Mouse (Mus musculus): ENCODE data around the gene Tnfrsf12a. TPM values are rescaled to one million over a fixed set of nuclear protein-coding genes. Genes with fewer than 3 reads are reported as not detected.
A peak's percentile ranks its signal among the peaks of the same experiment; 100 is the strongest.

Tnfrsf12a gene
- total RNA-seq (2021), result 10 to 100 TPM; 18.7 to 57.3 TPM
- long read RNA-seq, experiment 1, transcript Tnfrsf12a-201 (4 exons, 984 nt), result major isoform, 14 of 14 reads
- long read RNA-seq, experiment 1, partial matches to known transcripts, result 0 of 14 reads
- long read RNA-seq, experiment 1, other reads (novel, unspliced or antisense), result 0 of 14 reads
- long read RNA-seq, experiment 2, transcript Tnfrsf12a-201 (4 exons, 984 nt), result major isoform, 22 of 24 reads
- long read RNA-seq, experiment 2, partial matches to known transcripts, result 1 of 24 reads
- long read RNA-seq, experiment 2, other reads (novel, unspliced or antisense), result 1 of 24 reads

DNA sequence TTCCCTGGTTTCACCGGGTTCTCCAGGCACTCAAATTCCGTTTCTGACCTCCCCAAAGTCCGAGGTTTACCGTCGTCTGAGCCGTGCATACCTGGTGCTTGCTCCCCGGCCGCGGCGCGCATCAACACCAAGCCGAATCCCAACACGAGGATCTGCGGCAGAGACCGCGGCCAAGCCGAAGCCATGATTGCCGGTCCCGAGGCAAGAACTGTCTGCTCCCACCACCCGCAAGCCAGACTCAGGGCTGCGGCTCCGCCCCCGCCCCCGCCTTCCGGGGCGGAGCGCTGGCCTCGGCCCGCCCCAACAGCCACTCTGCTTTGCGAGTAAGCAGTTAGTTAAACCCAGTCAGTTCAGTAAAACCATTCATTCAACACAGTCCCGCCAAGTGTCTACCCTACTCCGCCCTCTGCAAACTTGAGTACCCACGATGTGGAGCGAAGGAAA lies at the start of gene Tnfrsf12a:
Gene Tnfrsf12a (minus strand): TSS at position 233 of the 444 bp plus-strand sequence.
- intact Hi-C loops (cut with DNase I; ENCODE audit: low total_unique reads), result no loop called here
- peak; percentile 83 for DNase-seq

DNA sequence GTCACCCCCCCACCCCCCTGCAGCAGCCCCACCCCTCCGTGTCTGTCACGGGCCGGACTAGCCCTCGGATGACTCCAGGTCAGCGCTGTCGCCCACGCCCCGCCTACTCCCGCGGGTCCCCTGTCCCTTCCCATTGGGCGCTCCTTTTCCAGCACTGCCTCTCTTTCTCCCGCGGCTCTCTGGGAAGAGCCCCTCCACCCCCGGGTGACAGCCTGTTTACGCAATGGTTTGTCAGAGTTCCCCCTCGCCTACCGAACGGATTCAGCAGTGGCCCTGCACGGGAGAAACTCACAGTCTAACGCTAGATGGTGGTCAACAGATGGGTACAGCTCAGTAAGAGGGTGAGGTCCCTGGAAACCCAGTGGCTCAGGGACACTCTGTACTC lies 49.5 kb upstream of the Tnfrsf12a start:
- peak; percentile 89 for DNase-seq
- intact Hi-C loops (cut with DNase I; ENCODE audit: low total_unique reads), result no loop called here

DNA sequence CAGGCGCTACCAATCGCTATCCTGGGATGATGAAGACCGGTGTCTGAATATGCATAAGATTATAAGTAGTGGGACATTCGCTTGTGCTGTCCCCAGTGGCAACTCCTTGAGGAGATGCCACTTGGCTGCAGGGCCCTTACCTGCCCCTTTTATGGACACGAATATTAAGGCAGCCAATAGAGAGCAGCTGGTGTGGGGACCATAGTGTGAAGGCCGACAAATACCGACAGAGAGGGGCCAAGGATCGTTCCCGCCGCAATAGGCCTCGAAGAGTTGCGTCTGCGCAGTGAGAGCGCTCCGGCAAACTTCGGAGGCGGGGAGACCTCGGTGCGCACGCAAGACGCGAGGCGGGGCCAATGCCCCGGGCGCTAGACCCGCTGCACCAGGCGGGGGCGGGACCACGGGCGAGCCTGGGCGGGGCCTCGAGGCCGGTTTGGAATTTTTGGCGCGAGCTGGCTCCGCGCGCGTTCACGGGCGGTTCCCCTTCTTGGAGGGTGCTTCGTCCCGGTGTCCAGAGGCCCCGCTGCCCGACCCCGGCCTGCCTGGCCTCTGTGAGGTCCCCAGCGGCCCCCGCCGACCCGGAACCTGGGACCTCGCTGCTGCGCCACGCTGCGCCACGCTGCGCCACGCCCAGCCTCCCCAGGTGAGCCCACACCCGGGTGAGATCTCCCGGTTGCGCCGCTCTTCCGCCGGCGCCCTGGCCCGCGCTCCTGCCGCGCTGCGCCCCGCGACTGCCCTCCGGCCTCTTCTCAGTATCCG lies 48.9 kb upstream of the Tnfrsf12a start, which contains the start of gene Pkmyt1:
Gene Pkmyt1 (plus strand): TSS at position 338 of the 759 bp plus-strand sequence.
- DNase-seq, result peak; percentile 96
- intact Hi-C loops (cut with DNase I; ENCODE audit: low total_unique reads), result no loop called here

DNA sequence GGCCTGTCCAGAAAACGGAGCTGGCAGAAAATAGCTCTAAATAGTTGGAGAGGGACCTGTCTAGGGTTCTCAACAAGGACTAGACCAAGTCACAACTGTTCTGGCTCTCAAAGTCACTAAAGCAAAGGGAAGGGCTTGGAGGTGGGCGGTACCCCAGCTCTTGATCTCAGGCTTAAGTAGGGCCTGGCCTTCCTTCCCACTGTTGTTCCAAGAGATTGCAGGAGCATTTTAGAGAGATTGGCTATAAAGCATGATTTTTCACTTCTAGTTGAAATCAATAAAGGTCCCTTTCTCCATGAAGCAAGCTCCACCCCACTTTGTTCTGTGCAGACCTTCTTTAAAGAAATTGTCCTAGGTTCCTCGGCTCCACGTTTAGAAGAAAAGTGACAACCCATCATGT lies 48.2 kb upstream of the Tnfrsf12a start:
- intact Hi-C loops (cut with DNase I; ENCODE audit: low total_unique reads), result no loop called here
- no peak for DNase-seq

DNA sequence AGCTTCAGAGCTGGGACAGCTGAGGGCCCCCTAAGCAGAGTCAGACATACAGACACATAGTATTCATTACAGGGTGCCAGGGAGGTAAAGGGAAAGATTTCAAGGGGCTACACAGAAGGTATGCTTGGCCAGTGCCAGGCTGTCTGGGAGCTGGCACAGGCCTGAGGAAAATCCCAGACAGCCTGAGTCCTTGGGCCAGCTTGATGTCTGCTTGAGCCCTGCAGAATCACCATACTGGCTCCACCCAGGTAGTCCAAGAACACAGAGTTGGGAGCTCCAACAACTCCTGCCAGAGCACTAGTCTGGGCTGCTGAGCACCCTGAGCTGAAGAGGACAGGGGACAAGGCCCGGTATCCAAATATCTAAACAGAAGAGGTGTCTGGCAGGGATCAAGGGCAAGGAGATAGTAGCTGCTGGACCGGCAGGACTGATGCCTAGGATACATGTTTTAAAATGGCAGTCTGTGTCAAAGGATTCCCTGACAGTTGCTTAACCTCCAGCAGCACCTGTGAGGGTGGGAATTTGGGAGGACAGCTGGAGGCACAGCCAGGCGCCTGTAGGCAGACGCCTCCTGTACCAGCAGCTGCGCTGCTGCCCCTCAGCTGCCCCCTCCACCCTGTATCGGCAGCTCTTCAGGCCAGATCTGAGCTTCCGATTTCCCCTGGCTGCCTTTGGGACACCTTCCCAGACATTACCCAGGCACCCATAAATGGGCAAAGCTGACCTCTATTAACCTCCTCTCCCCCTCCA lies 45.3 kb upstream of the Tnfrsf12a start, which contains the start of gene 1520401A03Rik:
Gene 1520401A03Rik (minus strand): TSS at position 408 of the 750 bp plus-strand sequence.
- DNase-seq, result no peak
- intact Hi-C loops (cut with DNase I; ENCODE audit: low total_unique reads), result no loop called here

DNA sequence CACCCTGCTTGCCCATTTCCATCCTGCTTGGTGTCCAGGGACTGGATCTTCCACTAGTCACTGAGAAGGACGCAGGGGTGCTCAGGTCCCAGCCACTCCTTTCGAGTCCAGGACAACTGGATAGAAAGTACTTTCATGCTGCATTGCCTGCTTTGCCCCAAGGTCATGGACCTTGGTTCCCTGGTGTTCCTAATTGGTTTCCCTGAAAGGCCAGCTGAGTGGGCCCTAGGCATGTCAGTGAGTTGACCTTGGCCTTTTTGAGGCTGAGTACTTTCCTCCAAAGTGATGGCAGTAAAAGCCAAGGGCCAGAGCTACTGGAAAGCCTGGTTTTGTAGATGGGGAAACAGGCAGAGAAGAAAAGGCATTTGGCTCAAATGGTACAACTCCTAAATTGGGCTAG lies 44.6 kb upstream of the Tnfrsf12a start:
- DNase-seq, result no peak
- intact Hi-C loops (cut with DNase I; ENCODE audit: low total_unique reads), result no loop called here

DNA sequence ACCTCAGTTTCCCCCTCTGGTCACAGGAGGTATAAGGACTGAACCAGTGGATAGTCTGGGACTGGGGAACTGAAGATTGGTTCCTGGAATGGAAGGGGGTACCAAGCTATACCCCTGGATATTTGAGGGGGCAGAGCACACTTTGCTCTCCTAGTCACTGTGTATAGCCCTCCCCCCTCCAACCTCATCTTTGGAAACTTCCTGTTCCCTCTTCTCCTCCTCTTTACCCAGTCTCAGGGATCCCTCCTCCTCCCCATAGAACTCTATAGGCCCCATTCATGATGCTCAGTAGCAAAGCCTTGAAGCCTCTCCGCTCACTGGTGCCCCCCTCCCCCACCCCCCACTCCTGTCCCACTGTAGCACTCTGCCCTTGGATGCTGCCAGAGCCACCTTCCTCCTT lies 42.2 kb upstream of the Tnfrsf12a start:
- no peak for DNase-seq

DNA sequence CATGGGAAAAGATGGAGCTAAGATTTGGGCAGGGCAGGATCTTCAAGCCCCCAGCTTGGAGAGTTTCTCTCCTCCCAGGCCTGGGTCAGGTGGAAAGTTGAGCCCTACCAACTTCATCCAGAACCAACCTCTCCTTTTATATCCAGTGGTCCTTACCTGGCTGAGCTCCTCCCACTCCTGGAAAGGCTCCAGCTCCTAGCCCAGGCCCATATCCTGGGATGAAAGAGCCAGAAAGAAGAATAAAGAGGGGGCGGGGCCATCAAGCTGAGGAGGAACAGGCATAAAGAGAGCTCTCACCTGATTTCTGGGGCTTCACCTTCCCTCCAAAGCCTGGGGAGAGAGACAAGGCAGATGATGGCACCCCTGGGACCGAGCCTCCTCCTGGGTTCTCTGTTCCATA lies 39.7 kb upstream of the Tnfrsf12a start:
- intact Hi-C loops (cut with DNase I; ENCODE audit: low total_unique reads), result no loop called here
- DNase-seq, result no peak

More for the DNA sequence above, 42.2 kb upstream of the Tnfrsf12a start:
- intact Hi-C loops (cut with DNase I; ENCODE audit: low total_unique reads), result no loop called here

DNA sequence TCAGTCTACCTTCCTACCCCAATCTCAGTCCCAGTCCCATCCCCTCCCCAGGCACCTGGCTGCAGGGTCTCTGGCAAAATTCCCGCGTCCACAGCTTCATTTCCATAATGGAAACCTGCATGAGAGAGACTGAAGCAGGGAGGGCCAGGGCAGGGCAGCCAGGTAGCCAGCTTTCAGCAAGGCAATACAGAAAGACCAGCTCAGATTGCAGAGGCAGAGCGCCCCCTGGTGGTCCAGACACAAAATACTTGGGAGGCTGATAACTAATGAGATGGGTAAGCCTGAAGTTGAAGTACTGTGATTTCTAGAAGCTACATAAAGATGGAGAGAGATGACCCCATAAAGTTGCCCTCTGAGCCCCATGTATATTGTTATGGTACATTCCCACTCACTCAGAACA lies 28.9 kb upstream of the Tnfrsf12a start:
- DNase-seq, result peak; percentile 70
- intact Hi-C loops (cut with DNase I; ENCODE audit: low total_unique reads), result loop anchor here (5.0 kb wide), 1 partner anchor 134 kb away; no protein-coding TSS in a partner anchor

DNA sequence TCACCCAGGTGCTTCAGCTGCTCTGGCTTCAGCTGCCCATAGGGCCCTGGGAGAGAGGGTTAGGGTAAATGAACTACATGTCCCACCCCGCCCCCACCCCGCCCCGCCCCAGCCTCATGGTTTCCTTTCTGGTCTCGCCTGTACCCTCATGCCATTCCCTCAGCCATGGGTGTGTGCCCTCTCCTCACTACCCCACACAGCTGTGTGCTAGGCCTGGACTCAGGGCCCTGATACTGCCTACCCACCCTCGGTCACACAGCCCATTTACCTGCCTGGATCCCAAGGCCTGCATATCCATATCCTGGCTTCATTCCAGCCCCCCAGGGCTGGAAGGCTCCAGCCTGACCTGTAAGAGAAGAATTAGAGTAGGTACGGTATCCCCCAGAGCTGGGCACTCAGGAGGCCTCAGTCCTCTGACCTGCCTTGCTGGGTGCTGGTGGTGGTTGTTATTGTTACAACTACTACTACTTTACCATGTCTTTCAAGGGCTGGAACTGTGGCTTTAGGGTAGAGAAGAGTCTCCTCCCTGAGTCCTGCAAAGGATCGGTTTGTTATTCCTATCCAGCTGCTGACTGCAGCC lies 28.3 kb upstream of the Tnfrsf12a start:
- DNase-seq, result no peak
- intact Hi-C loops (cut with DNase I; ENCODE audit: low total_unique reads), result loop anchor here (5.0 kb wide), 1 partner anchor 133 kb away; no protein-coding TSS in a partner anchor

DNA sequence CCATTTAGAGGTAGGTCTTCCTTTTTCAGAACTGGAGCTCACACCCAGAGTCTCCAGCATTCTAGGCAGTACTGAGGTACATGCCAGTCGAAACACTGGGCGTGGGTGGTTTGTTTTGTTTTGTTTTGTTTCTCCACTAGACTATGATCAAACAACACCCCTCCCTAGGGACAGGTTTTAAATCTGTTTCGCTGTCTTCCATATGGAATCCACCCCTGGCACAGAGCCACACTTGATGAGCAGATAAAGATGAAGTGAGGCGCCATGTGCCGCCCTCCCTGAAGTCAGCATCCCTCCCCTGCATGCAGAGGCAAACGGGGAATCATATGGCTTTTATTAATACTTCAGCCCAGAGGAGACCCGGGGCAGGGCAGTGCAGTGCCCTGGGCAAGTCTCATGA lies 27.5 kb upstream of the Tnfrsf12a start:
- intact Hi-C loops (cut with DNase I; ENCODE audit: low total_unique reads), result loop anchor here (5.0 kb wide), 2 partner anchors 42 to 132 kb away; partner anchors contain the start of gene Bicdl2
- no peak for DNase-seq

DNA sequence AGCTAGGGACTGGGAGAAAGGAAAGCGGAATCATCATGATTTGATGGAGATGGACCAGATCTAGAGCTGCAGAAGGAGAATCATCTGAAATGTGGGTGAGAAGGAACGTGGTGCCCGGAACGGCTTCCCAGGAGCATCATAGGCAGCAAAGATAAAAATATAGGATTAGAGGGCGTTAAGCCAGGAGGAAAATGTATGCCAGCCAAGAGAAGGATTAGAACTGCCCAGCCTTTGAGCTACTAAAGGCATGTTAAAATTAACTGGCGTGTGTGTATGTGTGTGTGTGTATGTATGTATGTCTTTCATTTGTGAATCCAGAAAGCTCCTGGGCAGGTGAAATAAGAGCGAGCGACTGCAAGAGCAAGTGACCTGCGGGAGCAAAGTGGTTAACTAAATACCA lies 26.0 kb upstream of the Tnfrsf12a start:
- intact Hi-C loops (cut with DNase I; ENCODE audit: low total_unique reads), result loop anchor here (5.0 kb wide), 1 partner anchor 41 kb away; the partner anchor contains the start of gene Bicdl2
- DNase-seq, result no peak

DNA sequence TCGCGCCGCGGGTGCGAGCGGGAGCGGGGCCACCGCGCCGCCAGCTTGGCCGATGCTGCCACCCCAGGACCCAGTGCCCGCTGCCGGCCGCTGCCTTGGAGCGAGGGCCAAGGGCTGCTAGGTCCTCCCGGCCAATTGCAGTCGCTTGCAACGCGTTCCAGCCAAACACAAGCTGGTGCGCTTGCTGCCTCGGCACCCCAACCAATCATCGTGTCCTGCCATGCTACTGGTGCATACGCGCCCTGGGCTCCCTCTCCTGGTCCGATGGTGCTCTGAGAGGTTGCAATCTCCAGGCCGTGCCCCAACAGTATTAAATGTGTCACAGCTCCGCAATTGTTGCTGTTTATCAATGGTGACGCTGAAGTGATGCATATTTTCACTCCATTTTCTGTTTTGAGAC lies 22.8 kb upstream of the Tnfrsf12a start:
- DNase-seq, result peak; percentile 91
- intact Hi-C loops (cut with DNase I; ENCODE audit: low total_unique reads), result loop anchor here (5.0 kb wide), 1 partner anchor 38 kb away; the partner anchor contains the start of gene Bicdl2

DNA sequence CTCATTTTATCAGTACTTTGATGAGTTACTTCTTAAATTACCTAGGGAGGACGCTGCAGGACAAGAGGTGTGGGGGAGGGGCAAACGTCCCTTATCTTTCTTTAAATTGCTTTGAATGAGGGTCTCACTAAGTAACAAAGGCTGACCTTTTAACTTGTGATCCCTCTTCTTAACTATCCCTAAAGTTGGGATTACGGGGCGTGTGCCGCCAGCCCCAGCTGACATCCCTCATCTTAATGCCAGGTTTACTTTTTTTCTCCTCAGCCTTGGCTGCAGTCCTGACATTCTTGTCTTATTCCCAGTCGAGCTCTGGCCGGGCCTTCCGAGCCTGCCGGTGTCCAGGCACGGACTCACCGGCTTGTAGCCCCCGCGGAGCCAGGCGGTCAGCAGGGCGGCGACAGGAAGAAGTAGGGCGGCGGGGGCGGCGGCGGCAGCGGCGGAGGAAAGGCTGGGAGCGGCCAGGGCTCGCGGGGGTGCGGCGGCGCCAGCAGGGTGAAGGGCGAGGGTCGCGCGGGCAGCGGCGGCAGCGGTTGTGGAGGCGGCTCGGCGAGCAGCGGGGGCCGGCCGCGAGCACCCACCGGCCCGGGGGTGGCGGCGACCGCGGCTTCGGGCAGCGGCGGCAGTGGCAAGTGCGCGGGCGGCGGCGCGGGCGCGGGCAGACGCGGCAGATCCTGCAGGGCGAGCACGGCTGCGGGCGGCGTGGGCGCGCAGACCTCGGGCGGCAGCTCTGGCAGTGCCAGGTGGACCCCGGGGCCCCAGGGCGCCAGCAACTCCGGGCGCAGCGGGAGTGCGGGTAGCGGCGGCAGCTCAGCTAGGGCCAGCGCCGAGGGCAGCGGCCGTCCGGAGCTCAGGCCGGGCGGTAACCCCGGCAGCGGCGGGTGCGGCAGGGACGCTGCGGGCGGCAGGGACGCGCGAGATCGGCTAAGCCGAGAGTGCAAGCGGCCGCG lies 22.1 kb upstream of the Tnfrsf12a start:
- DNase-seq, result peak; percentile 64
- intact Hi-C loops (cut with DNase I; ENCODE audit: low total_unique reads), result loop anchor here (5.0 kb wide), 1 partner anchor 37 kb away; the partner anchor contains the start of gene Bicdl2

DNA sequence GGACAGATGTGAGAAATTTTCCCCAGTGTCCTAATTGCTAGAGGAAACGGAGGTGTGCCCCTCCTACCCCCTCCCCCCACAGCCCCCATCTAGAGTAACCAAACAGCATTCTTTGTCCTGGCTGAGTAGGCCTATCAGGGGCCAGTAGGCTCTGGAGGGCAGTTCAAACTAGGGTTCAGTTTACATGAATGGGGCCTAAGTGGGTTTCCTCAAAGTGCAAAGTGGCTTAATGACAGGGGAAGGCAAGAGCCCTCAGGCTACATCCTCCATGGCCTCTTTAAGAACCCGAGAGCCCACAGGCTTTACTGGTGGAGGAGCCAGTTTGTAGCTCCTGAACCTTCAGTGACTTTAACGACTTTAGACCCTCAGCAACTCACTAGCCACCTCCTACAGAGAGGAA lies 18.5 kb upstream of the Tnfrsf12a start:
- intact Hi-C loops (cut with DNase I; ENCODE audit: low total_unique reads), result no loop called here
- no peak for DNase-seq

DNA sequence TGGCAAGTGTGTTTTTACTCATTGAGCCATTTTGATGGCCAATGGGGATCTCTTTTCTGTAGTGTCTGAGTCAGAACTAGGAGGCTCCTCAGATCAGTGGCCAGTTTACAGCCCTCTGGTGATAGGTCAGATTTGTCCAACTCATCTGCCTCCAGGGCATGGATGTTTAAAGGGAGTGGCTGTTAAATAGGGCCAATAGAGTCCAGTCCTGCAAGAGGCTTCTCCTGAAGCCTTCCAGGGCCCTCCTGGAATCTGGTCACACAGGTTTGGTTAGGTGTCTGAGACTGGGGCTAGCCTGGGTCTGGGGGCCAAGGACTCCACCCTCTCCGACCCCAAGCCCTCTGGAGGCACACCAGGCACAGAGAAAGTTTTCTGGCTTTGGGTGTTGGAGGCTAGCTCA lies 17.2 kb upstream of the Tnfrsf12a start:
- intact Hi-C loops (cut with DNase I; ENCODE audit: low total_unique reads), result no loop called here
- DNase-seq, result no peak

DNA sequence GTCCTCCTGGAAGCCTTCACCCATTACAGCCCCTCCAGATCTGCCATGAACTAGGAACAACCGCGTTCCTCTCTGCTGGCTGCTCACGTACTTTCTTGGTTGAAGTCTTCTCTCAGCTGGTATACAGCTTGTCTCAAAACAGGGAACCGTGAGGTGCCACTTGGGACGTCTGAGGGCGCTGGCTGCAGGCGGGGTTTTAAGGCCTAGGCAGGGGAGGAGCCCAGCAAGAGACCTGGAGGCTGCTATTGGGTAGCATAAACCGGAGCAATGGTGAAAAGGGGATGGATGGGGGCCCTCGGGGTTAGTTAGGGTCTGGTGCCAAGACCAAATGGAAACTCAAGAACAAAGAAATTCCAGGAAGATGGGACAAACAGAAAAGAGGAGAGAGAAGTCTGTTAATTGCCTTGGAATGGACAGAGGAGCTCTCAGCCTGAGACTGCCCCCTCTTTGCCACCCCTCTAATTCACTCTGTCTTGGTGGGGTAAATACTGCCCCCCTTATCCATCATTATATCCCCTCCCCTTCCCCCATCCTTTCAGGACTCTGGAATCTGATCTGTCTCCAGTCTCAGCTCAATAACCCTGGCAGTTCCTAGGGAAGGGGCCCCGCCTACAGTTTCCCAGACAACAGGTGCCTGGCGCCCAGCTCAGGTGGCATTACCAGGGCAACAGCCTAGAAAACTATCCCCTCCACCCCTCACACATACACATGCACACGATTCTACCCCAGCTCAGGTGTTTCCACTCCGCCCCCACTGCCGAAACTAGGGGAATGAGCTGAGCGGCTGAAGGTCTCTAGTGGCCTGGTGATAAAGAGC lies 6.8 kb upstream of the Tnfrsf12a start, which contains the start of gene Cldn9:
Gene Cldn9 (minus strand): TSS at position 171 of the 817 bp plus-strand sequence.
- intact Hi-C loops (cut with DNase I; ENCODE audit: low total_unique reads), result no loop called here
- no peak for DNase-seq
